Mouse (Mus musculus): Measurements from ENCODE around the gene E2f4.

E2f4 gene

DNA sequence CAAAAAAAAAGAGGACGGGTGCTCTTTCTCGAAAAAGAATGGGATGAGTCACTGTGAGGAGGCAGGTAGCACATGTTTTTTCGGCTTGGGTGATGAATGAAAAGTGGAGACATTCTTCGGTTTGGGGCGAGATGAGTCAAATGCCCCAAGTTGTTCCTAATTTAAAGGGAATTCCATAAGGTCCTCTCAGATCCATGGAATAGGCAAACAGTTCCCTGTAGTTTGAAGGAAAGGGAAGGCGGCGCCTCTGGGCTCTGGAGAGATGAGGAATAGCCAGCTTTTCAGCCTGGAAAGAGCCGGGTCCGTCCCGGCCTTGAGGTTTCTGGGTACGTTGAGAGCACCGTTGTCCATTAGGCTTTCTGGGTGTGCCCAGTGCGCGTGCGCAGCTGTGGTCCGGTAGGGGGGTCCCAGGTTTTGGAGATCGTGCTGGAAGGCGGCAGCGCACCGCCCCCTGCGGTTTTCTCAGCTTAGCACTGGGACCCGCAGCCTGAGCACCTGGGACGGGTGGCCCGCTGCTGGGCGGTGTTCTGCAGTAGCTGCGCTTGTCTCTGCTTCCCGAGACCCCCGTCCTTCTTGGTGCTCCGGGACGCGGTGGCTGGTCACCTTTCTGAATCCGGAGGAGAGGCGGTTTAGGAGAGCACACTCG, 51.1 kb downstream of the E2f4 start, which contains the start of gene Slc9a5:
Slc9a5 (plus strand) TSS at position 394 of the 646 bp plus-strand sequence.
- no peak for DNase-seq (ENCODE audit: low spot score)

DNA sequence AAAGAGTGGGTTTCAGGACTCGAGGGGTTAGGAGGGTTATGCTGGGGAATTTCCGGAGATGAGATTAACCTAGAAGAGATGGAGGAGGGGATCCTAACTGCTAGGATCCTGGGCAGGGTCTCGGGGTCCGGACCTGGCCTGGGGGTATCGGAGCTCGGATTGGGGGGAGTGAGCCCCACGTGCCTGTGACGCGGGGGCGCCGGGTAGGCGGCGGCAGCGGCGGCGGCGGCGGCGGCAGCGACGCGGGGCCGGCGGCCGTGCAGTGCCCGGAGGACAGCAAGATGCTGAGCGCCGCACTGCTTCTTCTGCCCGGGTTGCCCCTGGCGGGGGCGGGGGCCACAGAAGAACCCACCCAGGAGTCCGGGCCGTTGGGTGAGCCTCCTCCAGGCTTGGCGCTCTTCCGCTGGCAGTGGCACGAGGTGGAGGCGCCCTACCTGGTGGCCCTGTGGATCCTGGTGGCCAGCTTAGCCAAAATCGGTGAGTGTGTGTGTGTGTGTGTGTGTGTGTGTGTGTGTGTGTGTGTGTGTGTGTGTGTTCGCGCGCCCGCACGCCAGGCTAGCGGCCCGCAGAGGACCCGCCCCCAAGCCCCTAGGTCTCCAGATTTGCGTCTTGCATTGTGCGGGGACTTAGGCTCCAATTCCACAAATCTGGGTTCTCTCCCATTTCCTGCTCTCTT, 51.8 kb downstream of the E2f4 start:
- no peak for DNase-seq (ENCODE audit: low spot score)

DNA sequence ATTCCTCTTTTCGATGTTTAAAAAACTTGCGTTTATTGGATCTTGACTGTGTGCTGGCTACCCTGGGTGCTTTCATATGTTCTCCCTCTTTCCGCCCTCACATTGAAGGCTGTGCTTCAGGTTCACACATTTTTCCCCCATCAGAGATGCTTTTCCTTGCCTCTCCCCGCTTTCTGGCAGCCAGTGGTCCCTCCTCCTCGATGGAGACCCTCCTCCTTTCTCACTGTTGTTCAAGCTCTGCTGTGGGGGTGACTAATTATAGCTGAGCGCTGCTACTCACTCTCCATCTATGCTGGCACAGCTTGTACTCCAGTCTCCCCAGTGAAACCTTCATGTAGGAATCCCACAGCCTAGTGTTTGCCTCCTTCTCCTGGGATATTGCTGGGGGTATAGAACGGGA, 52.7 kb downstream of the E2f4 start:
- DNase-seq (ENCODE audit: low spot score): no peak

DNA sequence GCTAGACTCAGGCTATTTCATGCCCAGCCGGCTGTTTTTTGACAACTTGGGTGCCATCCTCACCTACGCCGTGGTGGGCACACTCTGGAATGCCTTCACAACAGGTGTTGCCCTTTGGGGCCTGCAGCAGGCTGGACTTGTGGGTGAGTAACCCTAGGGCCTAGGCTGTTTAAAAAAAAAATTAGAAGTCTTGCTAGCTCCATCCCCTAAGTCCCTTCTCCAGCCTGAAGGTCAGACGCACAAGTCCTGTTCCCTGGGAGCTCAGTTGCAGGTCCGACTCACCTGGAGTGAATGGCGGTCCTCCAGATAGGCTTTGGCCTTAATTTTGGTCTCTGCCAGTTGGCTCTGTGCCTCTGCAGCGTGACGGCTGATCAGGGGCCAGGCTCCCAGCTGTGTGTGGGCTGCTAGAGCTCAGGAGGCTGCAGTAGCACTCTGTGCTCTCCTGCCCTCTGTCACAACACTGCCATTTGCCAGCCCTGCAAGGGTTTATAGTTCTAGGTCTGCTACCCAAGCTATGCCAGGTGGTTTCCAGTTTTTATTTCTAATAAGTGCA, 56.2 kb downstream of the E2f4 start:
- no peak for DNase-seq (ENCODE audit: low spot score)

DNA sequence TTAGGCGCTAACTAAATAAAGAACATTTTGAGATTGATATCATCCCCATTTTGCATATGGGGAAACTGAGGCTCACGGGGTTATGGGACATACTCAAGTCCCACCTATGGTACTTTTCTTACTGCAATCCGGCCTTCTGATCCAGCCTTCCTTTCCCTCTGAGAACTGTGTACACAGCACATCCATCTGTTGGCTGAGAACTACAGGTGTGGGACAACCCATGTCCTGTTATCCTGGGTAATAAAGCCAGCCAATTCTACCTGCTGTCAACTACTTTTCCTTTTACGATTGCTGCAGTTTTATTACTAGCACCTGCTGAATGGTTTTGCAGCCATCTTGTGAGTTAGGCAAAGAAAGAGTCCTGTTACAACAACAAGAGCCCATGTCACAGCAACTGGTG, 57.1 kb downstream of the E2f4 start:
- DNase-seq (ENCODE audit: low spot score): no peak
